Mouse (Mus musculus) bone marrow macrophage, adult 2 months (primary cell): ENCODE results near the gene Emc4. TPM values are rescaled to one million over a fixed set of nuclear protein-coding genes. Genes with fewer than 3 reads are reported as not detected.

Experiments
- H3K27ac ChIP-seq: 2 replicates; pipeline ENCODE4 v1.5.1; 2012; ENCODE audit warnings: low read depth, low read length; ENCODE audit not compliant: insufficient read depth
- H3K4me1 ChIP-seq: 2 replicates; pipeline ENCODE4 v1.6.1; 2012; ENCODE audit warnings: low read length; ENCODE audit not compliant: control insufficient read depth, insufficient read depth
- H3K4me3 ChIP-seq: 2 replicates; pipeline ENCODE4 v1.5.1; 2012; ENCODE audit warnings: mild to moderate bottlenecking, low read length, moderate library complexity; ENCODE audit not compliant: insufficient read depth
- CTCF ChIP-seq: IDR thresholded peaks from 2 replicates; pipeline ENCODE4 v1.5.1; 2012; ENCODE audit warnings: low read depth, mild to moderate bottlenecking, low read length, moderate library complexity
- POLR2A ChIP-seq: IDR thresholded peaks from 2 replicates; pipeline ENCODE4 v1.6.1; 2012; ENCODE audit warnings: mild to moderate bottlenecking, low read depth, low read length, borderline replicate concordance
- polyA plus RNA-seq: library from polyadenylated mRNA; stranded (reverse); fragments of >200 nt; gene quantifications from 2 replicates; pipeline ENCODE4 v1.2.4, GENCODE M21; 2012; ENCODE audit not compliant: missing spikeins, insufficient read depth, insufficient read length

The Emc4 gene
- polyA plus RNA-seq, 1 experiment, result 49.9 TPM

DNA sequence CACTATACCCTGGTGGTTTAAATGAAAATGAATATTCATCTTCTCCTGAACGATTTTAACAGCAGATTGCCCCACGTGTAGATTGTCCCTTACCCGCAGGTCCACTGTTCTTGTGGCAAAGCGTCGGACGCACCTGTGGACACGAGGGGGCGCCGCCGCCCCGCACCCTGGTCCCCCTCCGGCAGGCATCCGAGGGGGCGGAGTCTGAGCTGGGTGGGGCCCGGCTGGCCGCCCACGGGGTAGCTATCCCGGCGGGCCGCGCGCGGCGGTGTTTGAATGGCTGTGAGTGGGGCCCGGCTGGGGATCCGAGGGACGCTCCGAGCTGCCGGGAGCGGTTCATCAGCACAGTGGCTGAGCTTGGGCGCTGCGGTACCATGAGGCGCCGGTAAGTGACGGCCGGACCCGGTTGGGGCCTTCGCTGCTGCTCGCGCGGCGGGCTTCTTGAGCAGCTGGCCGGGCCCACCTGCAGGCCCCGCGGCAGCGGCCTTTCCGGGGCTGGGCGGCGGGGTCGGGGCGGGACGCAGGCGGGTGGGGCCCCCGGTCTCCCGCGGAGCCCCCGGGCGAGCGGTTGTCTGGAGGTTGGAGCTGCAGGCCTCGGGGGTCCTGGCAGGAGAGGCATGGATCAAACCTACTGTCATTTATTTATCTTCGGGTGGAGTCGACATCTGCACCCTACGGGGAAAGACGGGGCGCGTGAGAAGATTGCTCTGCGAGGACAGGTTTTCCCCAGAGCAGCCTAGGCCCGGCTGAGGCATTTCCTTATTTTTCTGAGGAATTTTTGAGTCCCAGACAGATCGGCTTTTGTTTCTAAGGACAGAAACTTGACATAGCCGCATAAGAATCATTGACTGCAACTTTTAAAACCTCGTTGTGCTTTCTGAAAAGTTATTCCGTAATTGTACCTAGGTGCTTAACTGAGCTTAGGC lies 11.4 kb upstream of the Emc4 start, which contains the start of gene Katnbl1:
TSS of gene Katnbl1 (plus strand) at position 239 of the 926 bp plus-strand sequence.
- H3K27ac ChIP-seq, result peak within 1 kb of the TSS; percentile 60
- H3K4me3 ChIP-seq, result peak within 1 kb of the TSS; percentile 88
- peaks cover 17% of the 10 kb centered on the region for H3K4me1 ChIP-seq
- TF ChIP-seq POLR2A (no peak), CTCF (peak; percentile 29; the same call in 1 of the 2 replicates)

DNA sequence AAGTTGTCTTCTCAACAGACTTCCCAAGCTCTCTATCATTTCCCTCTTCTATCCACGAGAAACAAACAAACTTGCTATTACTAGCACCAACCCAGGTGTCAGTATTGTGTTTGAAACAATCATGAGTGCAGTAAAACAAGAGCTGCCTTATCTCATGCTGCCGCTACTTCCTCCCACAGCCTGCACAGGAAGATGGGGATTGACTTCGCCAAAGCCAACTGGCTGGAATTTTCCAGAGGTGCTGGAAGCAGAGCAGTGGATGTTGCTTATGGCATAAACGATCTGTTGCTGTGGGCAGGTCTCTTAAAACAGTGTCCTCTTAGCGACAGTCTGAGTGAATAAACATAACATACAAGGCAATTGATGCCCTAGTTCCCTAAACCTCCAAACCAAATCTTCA lies 6.8 kb upstream of the Emc4 start:
- no peak for TF ChIP-seq POLR2A
- H3K4me3 ChIP-seq, result no peak overlapping the region
- H3K27ac ChIP-seq, result no peak overlapping the region
- 0 out of 2 replicates have a peak, but pooled peaks cover 2% of the 10 kb centered on the region for H3K4me1 ChIP-seq

DNA sequence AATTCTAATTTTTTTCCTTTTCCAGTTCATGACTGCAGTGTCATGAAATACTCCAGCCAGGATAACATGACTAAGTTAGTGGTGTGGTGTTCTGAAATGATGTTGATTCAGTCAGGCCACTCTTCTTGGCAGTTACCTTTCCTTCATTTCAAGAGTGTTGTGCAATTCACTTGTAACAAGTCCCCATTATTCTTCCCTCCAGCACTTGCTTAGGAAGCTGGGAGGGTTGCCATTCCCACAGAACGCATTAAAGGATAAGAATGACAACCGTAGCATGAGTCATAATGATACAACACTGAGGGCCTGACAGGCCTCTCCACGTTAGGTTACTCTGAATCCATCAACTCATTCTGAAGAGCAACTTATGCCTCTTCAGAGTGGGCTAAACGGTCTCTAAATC lies 5.3 kb upstream of the Emc4 start:
- TF ChIP-seq POLR2A (no peak), CTCF (no peak)
- Histone ChIP-seq H3K27ac (no peak overlapping the region), H3K4me3 (no peak overlapping the region), H3K4me1 (0 out of 2 replicates have a peak, but pooled peaks cover 4% of the 10 kb centered on the region)

DNA sequence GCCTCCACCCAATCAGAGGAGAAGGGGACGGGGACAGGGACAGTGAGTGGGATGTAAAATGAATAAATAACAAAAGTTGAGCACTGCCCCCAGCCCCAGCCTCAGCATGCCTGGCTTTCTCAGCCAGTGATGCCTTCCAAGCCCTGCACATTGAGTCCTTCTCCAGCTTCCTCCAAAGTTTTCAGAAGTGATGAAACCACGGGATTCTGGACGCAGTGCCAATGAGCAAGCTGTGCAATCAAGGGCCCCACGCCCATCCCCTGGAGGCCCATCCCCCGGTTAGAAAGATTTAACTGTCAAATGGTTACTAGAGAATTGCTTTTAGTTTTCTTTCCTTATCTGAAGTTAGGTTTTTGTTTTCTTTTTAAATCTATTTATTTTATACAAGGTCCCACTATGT lies 2.1 kb upstream of the Emc4 start:
- Histone ChIP-seq H3K27ac (no peak overlapping the region), H3K4me3 (no peak overlapping the region), H3K4me1 (0 out of 2 replicates have a peak, but pooled peaks cover 4% of the 10 kb centered on the region)
- TF ChIP-seq POLR2A (no peak), CTCF (no peak)

DNA sequence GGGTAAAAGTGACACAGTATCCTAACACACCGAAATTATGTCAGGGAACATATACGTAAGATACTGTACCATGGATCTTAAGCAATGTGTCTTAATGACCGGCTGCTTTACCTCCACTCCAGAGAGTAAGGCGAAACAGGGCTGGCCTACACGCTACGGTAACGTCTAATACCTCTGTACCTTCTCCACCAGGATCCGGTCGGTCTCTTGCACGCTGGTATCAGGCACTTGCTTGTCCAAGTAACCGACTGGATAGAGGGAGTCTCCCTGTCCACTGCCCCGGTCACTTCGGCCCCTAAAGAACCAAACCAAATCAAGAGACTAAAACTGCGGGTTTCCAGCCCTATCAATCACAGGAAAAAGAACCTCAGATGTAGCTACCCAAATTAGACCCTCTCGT lies 605 bp downstream of the Emc4 start:
- H3K4me3 ChIP-seq, result peak overlapping the region; percentile 85
- H3K27ac ChIP-seq, result no peak overlapping the region
- TF ChIP-seq POLR2A, result no peak
- TF ChIP-seq CTCF, result no peak
- H3K4me1 ChIP-seq, result 0 out of 2 replicates have a peak, but pooled peaks cover 4% of the 10 kb centered on the region

DNA sequence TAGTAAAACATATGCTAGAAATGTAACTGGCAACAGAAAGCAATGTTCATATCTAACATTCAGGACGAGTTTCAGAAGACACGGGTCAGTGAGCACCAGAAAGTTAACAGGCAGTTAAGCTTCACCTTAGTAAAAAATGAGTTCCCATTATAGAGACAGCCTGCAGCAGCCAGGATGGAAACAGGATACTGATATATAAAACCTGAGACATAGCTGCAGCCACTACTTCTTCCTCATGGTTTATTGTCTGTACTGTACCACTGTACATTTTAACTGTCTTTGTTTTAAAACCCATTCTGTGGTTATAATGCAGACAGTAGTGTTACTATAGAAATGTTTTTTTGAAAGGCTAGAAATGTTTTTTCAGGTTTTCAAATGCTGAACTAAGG lies 7.1 kb downstream of the Emc4 start:
- H3K4me1 ChIP-seq, result 0 out of 2 replicates have a peak, but pooled peaks cover 2% of the 10 kb centered on the region
- TF ChIP-seq POLR2A, result no peak
- TF ChIP-seq CTCF, result no peak
- H3K4me3 ChIP-seq, result no peak overlapping the region
- no peak overlapping the region for H3K27ac ChIP-seq

DNA sequence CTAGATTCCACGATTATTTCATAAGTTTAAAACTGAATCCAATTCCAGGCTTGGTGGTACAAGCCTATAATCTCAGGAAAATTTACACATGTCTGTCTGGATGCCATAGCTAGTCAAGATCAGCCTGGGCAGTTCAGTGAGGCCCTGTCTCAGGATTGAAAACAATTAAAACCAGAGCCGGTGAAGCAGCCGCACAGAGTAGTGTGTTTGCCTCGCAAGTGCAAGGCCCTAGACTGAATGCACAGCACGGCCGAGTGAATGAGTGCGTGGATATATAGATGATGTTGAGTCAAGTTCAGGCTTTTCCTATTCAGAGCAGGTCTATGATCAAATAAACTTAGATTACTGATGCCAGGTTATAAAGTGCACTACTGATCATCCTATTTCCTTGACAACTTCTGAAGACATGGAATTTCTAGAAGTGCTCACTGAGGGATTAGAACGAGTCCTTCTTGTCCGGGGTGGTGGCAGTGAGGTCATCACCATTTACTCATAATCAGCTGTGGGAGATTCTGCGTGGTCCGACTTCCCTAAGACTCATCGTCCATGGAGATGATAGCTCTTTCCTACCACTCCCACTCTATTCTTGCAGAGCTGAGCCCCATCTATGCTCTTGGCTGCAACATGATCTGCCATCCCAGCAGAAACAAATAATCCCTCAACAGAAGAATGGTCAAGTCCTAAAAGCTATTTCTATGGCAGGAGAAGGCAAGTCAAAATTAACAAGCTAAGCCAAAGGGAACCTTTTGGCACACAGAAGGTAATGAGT lies 7.6 kb downstream of the Emc4 start:
- no peak for TF ChIP-seq CTCF
- no peak for TF ChIP-seq POLR2A
- H3K27ac ChIP-seq, result no peak overlapping the region
- H3K4me3 ChIP-seq, result no peak overlapping the region
- H3K4me1 ChIP-seq, result 0 out of 2 replicates have a peak, but pooled peaks cover 2% of the 10 kb centered on the region

DNA sequence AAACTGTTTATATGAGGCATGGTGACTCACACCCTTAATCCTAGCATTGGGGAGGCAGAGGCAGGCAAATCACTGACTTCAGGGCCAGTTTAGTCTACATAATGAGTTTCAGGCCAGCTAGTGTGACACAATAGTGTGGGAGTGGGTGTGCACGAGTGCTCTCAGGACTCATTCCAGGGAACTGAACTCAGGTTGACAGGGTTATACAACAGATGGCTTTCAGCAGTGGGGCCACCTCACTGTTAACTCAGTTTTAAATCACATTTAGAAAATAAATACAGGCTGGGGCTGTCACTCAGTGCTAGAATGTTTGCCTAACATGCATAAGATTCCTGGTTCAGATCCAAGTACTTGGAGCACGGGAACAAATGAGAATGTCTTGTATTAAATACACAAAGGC lies 8.2 kb downstream of the Emc4 start:
- 0 out of 2 replicates have a peak, but pooled peaks cover 2% of the 10 kb centered on the region for H3K4me1 ChIP-seq
- no peak overlapping the region for H3K4me3 ChIP-seq
- TF ChIP-seq POLR2A, result no peak
- TF ChIP-seq CTCF, result no peak
- no peak overlapping the region for H3K27ac ChIP-seq

DNA sequence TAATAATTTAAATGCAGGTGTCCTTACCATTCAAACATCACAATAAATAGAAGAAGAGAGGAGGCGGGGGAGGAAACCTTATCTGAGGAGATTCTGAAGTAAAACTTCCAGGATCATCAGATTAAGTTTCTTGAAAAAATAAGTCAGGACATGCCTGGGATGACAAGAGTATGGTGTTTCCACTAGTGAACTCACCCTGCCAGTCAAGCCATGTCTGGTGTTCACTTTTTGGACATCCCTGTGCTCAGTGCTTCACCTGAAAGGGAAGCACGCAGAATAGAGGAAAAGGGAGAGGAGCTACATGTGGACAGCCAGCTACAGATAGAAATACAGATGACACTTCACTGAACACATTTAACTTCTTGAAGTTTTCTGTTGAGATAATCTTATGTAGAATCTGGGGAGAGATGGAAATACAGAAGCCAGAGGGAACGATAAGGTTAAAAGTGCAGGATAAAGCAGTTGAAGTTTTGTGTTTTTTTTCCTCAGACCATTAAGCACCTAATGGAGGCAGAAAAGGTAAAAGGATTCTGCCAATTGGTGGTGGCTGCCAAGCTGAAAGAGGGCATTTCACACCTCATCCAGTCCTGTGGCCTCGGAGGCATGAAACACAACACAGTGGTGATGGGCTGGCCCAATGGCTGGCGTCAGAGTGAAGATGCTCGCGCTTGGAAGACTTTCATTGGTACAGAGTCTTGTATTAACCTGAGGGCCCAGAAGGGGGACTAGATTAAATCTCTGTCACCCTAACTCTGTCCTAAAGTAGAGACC lies 14.0 kb downstream of the Emc4 start:
- Histone ChIP-seq H3K4me3 (no peak overlapping the region), H3K4me1 (0 out of 2 replicates have a peak, but pooled peaks cover 2% of the 10 kb centered on the region), H3K27ac (no peak overlapping the region)
- TF ChIP-seq POLR2A, result no peak
- TF ChIP-seq CTCF, result no peak
